Mouse (Mus musculus) B cell, adult 2 months (primary cell): ENCODE data around the gene Aldh6a1.
A peak's percentile ranks its signal among the peaks of the same experiment; 100 is the strongest.

Source experiments
- DNase-seq, 2 experiments: peaks; one replicate each; pipeline ENCODE4 v3.0.0; 2022

Aldh6a1 gene

DNA sequence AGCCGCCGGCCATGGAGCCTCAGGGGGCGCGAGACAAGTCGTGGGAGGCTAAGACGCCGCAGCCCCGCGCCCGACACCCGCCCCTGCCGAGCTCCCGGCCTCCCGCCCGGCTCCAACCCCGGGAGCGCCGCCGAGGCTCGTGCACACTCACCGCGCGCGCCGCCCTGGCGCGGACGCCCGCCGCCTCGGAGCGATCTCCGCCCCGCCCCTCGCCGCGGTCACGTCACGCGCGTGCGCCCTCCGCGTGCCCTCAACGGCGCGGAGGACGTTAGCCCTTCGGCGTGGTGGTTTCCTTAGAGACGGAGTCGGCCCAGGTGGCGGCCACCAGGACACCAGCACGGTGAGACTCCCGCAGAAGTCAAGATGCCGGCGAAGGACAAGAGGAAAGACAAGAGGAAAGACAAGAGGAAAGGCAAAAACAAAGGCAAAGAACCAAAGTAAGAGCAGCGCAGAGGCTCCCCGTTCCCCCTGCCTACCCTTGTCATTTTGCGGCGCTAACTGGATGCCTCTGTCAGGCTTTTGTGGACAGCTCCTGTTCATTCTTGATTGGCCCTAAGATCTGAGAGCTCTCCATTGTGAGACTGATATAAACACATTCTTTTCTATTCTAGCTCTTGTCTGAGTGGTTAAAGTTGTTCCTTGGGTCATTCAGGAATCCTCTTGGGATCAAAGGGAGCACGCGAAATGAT, 41.8 kb downstream of the Aldh6a1 start, which contains the start of the genes Entpd5 and Bbof1:
Entpd5 (minus strand) TSS at position 211 of the 689 bp plus-strand sequence.
Bbof1 (plus strand) TSS at position 253 of the 689 bp plus-strand sequence.
- peak; percentile 93 for DNase-seq

DNA sequence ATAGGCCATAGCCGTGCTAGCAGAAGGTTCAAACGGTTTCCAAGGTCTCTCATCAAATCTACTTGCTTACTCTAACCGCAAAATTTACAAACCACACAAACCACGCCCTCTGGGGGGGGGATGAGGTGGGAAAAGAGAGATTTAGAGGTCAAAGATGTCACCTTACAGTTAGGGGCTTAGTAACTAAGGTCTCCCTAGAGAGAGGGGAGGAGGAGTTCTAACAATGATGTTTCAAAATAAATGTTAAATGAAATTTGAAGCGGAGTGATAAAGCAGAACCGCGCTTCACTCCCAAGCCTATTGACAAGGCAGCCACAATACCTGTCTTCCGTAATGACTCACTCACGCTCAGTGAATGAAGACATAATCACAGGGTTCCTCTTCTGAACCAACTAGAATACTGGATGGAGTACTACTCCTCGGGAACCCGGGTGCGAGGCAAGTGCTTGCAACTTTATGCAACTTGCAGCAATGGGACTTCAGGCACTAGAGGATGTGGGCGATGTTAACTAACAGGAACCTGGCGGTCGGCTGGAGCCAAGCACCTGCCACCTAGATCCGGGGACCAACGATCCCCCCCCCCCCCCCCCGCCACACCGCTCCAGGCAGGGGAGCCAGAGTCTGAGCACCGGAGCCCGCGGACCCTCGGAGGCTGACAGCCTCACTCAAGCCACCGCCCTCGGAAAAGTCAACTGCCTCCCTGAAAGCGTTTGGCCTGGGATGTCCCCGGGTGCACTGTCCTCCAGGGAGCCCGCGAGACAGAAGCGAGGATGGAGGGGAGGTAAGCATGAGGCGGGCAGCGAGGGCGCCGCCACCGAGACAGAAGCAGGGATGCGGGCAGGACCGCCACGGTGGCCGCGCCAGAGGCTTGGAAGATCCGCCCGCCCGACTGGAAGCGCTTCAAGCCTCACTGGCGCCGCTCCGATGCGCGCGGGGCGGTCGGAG, 42.7 kb downstream of the Aldh6a1 start:
- DNase-seq: peak; percentile 89 to 92

DNA sequence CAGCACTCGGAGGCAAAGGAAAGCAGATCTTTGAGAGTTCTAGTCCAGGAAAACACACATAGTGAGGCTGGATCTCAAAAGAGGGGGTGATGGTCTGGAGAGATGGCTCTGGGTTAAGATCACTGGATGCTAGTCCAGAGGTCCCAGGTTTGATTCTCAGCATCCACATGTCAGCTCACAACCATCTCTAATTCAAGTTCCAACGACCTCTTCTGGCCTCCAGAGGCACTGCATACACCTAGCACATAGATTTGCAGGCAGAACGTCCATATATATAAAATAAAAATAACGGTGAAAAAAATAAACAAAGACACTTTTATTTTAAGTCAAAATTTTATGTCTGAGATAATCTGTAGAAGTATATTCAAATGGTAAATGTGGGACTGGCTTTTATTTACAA, 43.5 kb downstream of the Aldh6a1 start:
- no peak for DNase-seq

DNA sequence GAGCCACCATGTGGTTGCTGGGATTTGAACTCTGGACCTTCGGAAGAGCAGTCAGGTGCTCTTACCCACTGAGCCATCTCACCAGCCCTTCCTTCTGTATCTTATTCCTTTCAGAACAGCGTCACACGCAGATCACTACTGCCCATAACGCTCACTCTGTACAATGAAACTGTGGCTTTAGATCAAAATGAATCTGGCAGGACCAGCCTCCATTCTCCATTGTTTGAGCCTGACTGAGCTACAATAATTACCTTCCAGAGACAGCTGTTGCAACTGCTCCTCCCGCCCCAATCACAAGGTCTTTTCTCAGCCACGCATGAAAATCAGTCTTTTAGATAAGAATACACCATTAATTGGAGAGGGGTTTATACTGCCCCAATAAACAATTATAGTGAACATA, 46.3 kb downstream of the Aldh6a1 start:
- no peak for DNase-seq

DNA sequence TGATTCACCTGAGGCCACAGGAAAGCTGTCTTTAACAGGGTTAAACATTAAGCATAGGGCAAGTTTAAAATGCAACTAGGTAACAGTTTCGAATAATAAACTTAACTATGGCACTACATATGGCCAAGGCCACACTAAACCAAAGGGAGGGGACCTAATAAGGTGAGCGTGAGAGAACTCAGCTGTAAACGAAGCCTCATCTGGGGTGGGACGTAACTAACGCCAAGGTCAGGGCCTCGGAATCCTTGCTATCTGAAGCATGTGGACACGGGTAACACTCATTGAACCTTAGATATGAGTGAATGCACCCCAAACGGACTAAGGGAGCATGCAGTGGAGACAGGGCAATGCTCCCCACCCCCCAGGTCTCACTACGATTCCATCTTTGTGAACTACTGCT, 47.9 kb downstream of the Aldh6a1 start:
- no peak for DNase-seq

DNA sequence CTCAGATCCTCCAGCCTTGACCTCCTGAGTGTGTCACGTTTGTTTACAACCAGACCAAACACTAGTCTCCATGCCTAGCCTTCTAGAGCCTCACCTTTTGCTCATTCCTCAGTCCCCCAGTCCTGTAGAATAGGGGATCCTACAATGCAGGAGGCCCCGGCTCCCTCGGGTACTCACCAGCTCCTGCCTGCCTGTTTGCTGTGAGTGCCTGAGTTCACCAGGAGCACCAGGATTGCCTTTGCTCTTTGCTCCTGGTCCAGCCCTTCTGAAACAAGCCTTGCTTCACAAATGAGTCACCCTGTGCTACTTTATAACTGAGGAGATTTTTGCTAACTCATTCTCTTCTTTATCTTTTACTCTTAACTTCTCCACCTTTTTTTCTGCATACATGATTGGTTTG, 50.2 kb downstream of the Aldh6a1 start:
- no peak for DNase-seq

DNA sequence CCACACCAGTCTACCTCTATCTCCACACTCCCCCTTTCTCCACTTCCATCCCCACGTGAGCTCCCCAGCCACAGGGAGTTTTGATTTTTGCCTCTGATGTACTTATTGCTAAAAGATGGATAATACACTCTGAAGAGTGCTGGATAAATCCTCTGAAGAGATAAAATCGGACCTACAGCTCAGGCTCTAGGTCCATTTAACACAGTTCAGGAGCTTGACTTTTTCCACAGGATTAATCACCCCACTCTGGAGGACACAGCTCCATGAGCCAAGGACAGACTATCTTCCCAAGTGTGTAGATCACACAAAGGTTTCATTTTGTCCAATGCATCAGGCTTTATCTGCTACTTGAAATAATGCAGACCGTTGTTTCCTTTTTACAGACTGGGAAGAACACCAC, 50.7 kb downstream of the Aldh6a1 start:
- no peak for DNase-seq

DNA sequence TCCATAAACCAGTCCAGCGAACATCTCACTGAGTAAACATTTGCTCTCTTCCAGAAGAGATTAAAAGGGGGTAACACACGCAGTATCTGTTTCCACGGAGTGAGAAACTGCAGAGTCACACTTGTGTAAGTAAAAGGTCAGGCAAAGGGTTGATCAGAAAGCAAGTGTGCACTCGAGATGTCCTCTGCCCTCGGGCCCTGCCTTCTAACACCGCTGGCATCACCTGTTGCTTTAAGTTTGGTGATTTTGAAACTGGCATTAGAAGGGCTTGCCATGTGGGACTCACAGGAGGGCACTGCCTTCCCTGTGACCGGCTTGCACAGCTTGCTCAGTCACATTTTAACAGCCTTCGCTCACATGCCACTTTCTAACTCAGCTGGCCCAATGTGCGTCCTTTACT, 51.1 kb downstream of the Aldh6a1 start:
- DNase-seq: no peak

DNA sequence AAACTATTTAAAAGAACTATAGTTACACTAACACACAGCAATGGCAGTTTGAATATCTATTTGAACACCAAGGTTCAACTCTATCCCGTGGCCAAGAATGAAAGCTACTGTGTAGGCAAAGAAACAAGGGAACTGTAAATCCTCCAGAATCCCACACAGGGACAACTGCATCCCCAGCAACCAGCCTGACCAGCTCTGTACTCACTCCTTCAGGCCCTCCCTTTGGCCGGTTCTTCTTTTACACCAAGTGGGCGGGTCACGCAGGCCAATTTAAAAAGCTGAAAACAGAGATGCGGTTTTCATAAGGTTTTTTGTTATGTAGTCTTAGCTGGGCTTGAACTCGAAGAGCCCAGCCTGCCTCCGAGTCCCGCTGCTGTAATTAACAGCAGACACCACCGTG, 51.7 kb downstream of the Aldh6a1 start:
- no peak for DNase-seq

DNA sequence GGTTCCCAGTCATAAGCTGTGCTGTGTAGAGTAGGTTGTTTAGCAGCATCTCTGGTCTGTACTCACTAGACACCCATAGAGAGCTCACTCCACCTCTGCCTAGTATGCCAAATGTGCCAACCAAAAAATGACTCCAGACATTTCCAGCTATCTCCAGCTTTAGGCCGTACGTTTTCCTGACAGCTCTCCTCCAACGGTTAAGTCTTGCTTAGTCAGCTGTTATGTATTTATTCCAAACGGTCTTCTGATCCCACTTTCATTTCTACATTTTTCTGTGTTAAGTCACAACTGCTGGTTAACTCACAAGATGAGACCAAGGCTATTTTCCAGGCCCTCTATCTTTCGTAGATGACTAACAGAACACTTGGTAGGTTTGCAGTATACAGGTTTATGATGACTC, 52.2 kb downstream of the Aldh6a1 start:
- DNase-seq: no peak

DNA sequence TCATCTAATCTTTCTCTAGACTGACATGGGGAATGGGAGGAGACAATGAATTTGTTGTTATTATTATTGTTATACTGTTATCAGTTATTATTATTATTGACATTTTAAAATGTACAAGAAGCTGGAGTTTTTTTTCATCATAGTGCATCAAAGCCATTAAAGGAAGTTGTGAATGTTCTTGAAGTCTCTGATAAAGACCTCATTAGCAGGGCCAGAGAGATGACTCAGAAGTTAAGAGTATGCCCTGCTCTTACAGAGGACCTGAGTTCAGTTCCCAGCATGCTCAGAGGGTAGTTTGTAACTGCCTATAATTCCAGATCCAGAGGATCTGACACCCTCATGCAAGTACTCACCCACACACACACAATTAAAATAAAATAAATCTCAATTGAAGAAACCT, 53.1 kb downstream of the Aldh6a1 start:
- no peak for DNase-seq

DNA sequence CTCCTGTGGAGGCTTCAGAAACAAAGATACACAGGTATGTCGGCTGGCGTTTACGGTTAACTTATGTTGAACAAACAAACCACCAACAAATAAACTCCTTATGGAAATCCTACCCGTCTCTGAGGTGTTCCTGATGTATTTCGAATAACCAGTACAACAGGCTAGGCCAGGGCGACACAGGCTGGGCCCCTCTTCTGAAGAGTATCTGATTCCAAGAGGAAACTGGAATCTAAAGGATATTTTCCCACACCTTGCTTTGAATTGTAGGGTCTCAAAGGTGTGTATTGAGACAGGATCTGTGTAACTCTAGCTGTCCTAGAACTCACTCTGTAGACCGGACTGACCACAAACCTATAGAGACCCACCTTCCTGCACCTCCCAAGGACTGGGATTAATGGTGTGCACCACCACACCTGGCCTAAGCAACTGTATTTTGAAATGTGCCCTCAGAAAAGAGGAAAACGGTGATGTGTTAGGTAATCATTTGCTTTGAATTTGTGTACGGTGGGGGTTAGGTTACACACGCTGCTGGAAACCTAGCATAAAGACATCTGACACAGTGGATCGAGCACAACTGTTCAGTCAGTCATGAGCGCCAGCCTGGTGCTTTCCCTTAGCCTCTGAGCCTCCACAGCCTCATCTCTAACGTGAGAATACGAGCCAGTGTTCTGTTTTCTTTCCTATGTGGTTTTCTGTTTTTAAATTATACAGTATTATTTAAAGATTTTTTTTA, 53.7 kb downstream of the Aldh6a1 start:
- no peak for DNase-seq

DNA sequence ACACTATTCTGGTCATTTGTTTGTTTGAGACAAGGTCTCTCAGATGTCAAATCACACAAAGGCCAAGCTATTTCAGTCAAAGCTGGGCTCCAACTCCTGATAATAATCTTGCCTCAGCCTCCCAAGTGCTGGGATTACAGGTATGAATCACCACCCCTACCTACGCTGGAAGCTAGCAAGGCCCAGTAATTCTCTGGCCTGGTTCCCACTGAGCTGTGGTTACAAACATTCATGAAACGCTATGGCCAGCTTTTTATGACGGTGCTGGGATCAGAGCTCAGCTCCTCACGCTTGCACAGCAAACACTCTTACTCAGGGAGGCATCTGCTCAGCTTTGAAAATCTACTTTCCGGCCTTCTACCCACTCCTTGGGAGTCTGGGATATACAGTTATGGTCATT, 57.0 kb downstream of the Aldh6a1 start:
- DNase-seq: no peak

DNA sequence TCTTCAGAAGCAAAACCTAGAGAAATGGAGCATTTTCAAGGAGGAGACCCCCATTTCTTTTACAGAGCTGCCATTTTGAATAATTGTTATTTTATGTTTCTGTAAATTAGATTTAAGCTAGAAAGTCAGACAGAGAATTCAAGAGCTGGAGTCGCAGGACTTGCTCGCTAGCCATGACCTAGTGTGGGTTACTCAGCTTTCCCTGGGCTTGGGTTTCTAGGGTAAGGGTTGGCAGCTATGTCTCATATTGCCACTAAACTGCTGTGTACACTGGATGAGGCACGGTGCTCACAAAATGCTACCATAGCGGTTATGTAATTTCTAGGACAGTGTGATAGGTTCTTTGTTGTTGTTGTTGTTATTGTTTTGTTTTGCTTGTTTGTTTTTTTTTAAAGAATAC, 58.1 kb downstream of the Aldh6a1 start:
- no peak for DNase-seq

DNA sequence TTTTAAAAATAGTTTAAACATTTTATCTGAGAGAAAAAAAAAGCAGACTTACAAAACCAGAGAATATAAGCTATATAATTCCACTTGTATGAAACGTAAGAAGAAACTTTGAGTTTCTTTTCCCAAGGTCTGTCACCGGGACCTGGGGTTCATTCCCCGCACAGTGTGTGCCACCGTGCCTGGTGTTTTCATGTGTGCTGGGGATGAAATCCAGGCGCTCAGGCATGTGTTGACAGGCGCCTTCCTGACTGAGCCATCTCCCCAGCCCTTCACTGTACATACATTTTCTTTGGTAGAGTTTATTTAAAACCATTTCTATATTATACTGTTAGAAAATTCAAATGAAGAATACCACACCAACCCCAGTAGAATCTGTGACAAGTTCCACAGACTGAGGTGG, 60.5 kb downstream of the Aldh6a1 start:
- DNase-seq: no peak

DNA sequence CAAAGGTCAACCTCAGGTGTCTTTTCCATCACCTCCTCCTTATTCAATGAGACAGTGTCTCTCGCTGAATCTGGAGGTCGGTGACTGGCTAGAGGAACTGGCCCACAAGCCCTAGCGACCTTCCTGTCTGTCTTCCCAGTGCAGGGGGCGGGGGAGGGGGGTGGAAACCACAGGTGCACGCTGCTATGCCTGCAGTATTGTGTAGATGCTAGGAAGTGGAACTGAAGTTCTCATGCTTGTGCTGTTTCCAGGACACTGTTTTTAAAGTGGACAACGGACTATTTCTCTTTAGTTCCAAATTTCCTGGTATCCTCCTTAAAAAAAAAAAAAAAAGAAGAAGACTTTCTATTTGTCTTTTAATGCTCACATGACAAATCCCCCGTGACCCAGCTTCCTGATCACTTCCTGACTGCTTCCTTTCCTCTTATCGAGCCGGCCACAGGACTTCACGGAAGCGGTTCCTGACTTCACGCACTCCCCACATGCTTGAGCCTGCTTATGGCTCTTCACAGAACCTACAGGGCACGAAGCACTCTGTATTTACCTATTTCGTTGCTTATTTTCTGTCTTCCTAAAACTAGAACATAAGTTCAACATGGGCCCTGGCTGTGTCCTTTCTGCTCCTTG, 61.9 kb downstream of the Aldh6a1 start:
- DNase-seq: peak; percentile 46 to 53

DNA sequence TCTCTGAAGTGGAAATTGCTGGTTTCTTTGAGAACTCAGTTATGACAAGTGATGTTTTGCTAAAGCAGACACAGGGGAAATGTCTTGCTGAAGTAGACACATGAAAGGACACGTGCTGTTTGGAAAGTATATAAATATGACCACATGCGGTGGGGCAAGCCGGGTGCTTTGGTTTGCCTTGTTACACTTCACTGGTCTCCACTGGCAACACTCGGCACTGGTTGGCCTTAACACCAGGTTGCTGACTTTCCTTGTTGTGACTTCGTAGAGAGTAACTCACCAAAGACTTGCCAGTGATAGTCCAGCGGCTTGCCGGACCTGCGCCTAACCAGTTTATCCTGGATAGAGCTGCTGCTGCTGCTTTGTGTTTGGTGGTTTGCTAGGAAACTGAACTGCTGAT, 62.7 kb downstream of the Aldh6a1 start:
- peak; percentile 25 to 30 for DNase-seq

DNA sequence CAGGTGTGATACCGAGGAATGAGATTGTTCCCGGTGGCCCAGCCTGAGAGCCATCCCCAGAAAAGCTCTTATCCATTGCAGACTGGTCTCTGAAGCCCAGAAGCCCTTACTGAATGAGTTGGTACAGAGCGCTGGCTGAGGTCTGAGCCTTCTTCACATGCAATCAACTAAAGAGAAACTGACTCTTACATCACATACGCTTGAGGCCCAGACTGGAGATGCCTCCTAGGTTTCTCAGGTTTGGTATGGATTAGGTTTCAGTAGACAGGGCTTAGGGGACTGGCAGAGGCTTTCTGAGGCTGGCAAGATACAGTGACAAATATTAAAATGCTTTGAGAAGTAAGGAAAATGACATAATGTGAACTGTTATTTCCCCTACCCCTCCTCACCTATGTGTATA, 65.4 kb downstream of the Aldh6a1 start:
- no peak for DNase-seq

DNA sequence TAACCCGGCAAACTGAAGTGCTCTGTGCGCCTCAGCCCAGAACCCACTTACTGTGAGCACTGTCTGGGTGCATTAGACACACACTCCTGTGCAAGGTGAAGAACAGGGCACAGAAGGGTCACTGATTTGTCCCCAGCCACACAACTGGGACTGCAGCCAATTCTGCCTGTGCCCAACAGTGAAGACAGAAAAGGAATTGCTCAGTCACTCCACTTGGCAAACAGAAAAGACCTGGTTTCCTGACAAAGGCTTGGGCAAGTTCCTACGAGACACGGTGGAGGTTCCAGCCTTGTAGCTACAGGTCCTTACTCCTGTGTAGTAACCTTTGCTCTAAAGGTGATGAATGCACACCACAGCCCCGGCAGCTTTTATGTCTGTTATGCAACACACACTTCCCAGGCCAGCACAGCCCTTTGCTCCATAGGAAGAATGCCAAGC, 66.1 kb downstream of the Aldh6a1 start:
- DNase-seq: no peak

DNA sequence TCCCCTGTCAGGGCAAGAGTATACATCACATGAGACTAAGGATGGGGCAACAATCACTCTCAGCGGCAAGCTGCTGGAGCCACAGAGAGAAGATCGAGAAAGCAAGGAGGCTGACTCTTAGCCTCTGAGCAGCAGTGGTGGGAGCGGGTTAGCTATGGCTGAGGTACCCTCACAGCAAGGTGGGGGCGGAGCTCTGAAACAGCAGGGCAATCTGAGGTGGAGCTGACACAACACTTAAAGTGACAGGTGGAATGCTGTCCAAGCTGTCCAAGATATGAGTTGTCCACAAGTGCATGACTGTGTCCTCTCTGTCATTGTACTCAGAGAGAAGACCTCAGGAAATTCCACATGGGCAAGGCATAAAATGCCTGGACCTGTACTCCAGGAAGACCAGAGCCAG, 68.4 kb downstream of the Aldh6a1 start:
- DNase-seq: no peak
